Mouse (Mus musculus) megakaryocyte progenitor cell, adult 5-6 weeks (primary cell): Measurements from ENCODE around the gene Col24a1. TPM values are rescaled to one million over a fixed set of nuclear protein-coding genes. Genes with fewer than 3 reads are reported as not detected.

ENCODE experiments used
- ATAC-seq: replicated peaks from 2 replicates; pipeline ENCODE4 v1.8.0; 2016; ENCODE audit warnings: mild to moderate bottlenecking, moderate TSS enrichment, inconsistent platforms; ENCODE audit not compliant: poor library complexity
- total RNA-seq, 2 experiments: library from RNA; stranded (forward) in 1 of 2; stranded (reverse) in 1 of 2; fragments of 157-497, 149-512 nt in 1 of 2; fragments of 200-1000 nt in 1 of 2; gene quantifications; 2 replicates each; pipeline versions ENCODE4 v1.2.3 to v1.2.4; 2015 to 2017

Col24a1 gene
- total RNA-seq, 2 experiments from 2014 or later = not detected

DNA sequence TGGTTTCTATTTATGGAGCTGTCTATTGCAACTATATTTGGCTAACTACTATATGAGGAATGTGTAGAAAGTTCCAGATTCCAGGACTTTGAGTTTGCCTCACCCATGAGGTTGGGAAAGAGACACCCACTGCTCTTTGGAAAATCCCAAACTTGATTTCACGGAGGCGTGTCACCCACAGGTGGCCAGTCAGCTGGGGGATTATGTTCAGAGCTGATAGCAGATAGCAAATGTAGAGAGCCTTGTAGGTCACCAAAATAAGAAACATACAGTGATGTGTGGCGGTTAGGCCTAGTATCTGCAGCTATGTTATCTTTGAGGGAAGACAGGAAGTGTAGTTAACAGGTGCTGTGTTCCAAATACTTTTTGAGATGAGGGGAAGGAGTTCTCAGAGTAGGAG lies 56.4 kb downstream of the Col24a1 start:
- ATAC-seq = no peak

DNA sequence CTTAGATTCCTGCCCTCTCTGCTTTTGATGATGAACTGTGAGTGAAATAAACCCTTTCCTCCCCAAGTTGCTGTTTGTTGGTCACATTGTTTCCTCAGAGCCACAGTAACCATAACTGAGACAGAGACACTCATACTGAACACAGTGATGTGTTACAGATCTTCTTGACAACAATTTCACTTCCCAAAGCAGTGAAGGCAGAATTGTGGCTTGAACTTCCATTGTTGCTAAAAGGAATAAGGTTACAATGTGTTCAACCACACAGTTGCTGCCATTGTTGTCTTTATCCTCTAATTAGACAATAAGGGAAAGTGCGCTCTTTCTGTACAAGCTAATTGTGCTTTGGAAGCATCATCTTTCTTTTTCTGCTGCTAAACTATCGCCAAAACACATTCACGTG lies 61.7 kb downstream of the Col24a1 start:
- no peak for ATAC-seq

DNA sequence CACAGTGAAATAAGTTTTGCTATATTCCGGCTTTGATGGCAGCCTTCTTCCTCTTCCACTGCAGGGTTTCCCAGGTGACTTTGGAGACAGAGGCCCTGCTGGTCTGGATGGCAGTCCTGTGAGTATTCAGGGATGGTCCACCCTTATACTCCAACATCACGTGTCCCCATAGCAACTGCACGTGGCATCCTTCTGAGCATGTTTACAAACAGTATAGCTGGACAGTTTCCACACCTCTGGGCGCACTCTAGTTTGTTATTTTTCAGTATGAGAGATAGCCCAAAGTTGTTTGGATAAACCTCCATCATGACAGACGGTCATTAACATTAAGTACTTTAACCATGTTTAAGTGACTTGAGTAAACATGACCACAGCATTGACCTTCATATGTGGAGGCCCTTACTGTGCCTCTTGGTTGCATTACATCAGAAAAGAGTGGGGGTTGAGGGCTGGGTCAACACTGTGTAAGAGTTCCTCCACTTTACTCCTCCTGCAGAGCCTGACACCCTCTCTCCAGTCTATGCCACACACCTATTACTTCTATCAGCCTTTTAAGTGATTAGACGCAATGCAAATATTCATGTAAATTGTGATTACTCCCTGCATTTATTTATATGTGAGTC lies 64.7 kb downstream of the Col24a1 start:
- no peak for ATAC-seq

DNA sequence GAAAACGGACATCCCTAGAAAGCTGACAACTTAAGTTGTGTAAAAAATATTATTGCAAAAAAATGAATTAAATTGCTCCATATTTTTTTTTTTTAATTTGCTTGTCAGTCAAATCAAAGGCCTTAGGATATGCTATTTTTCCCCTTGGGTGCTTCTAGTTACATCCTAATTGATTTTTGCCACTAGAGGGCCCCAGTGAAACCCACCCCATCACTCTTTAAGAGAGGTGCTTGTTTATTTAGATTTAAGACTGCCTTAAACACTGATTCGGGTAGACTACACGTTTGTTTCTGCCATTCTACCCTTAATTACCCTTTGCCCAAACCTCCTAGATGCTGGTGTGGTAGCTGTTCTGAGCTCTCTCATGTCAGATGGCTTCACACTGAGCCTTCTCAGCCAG lies 73.0 kb downstream of the Col24a1 start:
- ATAC-seq = peak; percentile 46; the same call in 1 of the 2 replicates

DNA sequence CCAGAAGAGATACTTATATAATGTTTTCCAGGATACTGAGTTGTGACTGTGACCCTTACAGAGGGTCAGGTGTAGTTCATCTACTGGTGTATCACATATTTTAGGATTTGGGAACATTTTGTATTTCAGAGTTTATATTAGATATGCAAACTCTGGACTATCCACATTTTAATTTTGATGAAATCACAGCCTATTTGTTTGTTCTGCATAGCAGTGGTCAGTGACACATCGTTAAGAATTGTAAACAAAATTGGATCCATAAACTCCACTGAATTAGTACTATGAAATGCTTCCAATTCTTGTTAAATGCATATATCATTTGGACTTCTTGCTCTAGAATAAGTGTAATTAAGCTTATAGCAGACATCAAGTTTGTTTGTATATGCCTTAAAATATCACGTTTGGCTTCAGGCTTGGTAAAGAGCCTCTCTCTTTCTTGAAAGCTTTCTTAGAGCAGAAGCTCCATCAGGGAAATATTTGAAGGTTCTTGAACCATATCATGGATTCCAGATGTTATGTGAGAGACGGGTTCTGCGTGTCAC lies 75.0 kb downstream of the Col24a1 start:
- no peak for ATAC-seq

DNA sequence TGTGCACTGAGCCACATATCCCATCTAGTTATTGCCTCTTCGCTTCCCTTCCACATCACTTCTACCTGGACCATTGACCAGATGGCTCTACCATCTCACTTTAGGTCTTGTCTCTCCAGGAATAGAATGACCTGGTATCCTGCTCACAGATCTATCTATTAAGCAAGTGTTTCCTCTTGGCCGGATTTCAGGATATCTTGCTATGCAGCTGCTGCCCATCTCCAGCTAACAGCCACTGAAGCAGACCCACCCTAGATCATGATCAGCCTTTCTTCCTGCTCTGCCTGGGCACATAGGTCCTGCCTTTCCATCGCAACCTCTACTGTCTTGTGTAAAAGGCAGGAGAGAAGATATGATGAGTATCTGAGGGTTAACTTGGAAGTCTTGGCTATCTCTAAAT lies 84.0 kb downstream of the Col24a1 start:
- no peak for ATAC-seq

DNA sequence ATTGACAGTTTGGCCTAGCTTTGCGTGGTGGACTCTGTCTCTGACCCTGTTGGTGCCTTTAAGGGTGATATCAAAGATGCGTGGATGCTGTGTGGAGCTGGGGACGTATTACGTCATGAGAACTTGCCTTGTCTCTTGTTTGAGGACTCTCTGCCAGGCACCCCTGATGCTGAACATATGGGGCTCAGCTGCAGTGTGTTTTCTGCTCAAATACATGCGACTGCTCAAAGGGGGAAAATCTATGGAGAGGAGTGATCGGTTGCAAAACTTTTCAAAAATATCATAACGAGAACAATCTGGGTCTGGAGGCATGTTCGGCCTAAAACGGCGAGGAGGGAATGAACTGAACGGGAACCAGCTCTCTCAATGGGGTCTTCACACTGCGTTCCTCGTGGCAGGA lies 90.8 kb downstream of the Col24a1 start:
- ATAC-seq = no peak

DNA sequence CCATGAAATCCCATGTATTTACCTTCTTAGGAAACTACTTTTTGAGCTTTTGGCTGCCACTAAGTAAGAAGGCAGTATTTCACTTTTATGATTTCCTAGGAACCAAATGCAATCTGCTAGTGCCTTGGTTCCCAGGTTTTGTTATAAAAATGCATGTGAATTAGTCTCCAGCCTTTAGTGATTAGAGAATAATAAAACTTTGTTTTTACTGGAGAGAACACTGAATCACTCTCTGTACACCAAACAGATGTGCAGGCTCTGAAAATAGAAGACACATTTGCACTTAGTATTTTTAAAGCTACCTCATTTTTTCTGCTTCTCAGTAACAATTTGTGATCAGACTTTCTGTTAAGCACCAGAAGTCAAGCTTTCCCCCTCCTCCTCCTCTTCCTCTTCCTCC lies 94.2 kb downstream of the Col24a1 start:
- ATAC-seq = no peak

DNA sequence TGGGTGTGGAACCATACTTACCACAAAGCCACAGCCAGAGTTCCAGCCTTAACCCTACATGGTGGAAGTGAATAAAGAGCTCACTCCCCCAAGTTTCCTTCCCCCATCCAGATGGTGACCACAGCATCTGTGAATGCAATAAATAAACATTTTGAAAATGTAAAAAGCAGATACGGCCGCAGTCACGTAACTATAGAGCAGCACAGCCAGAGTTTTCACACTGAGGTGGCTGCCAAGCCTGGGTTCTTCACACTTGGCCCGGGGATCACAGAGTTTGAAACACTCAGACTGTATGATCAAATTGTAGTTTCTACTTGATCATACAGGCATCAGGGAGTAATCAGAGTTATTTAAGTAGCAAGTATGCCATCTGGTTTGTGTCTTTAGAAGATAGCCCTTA lies 98.4 kb downstream of the Col24a1 start:
- ATAC-seq = no peak

DNA sequence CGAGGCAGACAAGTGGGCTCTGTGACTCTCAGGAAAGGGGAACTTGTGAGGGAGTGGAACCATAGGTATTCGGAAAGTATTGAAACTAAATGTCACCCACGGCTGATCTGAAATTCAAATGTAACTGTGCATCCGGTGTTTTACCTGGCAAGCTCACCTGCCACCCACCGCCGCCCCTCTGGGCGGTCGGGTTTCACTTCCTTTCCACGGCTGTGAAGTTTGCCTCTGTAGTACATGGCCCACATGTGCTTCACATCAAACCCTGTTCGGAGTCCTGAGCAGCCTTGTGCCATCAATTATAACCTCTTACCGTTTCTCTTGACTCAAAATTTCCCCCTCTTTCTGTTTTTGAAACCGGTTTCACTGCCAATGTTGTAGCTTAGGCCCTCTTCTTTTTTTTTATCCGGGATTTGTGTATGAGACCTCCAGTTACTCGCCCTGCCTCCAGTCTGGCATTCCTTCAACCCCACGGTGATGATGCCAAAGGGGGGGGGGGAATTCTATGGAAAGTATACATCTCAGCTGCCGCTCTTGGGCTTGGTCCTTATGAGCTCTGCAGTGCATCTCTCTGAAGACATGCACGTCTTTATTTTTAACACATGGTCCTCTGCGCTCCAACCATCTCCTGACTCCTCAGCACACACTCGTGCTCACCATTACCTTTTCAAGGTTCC lies 99.9 kb downstream of the Col24a1 start:
- no peak for ATAC-seq

DNA sequence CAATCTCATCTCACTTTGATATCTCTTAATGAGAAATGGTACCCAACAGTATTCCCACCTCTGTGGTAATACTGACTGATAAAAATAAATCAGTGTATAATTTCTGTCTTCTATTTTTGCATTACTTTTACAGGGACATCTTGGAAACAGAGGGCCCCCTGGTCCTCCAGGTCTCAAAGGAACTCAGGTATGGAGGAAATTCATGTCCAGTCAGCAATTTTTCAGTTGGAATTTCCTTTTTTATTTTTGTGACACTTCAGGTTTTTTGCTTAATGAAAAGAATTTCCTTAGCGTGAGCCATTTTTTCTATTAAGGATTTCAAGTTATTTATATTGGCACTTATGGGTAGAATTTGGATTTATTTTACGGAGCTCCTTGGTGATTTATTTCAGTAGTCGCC lies 106.9 kb downstream of the Col24a1 start:
- ATAC-seq = no peak

DNA sequence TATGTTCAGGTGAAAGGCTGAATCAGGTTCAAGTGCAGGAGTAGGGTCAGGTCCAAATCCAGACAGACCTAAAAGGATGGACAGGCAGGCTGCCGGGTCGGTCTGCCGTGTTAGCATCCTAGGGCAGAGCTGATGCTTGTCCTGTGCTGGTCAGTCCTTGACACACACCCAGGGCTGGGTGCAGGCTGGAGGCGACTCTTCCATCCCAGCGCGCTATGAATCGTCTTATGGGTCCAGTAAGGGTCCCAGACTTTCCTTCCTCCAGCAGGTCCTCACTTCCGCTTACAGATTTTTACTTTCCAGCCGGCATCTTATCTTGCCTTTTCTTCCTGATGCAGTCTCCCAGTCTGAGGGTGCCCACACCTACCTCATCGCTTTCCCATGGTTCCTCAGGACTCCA lies 110.0 kb downstream of the Col24a1 start:
- ATAC-seq = no peak

DNA sequence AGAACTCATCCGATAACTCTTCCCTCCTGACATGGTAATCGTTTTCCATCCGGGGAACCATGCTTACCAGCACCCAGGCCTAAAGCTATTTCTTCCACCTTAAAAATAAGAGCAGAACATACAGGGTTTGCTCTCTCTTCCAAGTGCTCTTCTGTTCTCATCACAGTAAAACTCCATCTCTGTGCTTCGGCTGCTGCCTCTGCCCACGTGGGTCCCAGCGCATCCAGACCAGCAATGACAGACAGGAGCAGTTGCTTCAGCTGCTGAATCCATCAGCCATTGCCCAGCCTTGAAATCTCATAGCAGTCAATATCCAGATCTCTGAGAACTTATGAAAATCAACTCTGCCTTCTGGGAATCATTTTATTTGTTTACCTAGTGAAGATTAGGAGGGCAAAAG lies 110.7 kb downstream of the Col24a1 start:
- ATAC-seq = no peak

DNA sequence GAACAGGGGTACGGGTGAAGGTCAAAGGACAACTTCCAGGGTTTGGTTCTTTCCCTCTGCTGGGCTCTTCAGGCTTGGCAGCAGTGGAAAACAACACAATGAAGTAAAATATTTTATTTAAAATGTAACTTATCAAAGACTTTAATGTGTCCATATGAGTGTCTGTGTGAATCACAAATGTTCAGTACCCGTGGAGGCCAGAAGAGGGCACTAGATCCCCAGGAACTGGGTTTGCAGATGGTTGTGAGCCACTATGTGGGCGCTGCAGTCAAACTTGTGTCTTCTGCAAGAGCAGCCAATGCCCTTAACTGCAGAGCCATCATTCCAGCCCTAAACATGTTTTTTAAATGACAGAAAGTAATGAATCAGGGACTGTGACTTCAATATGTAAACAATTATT lies 115.8 kb downstream of the Col24a1 start:
- peak; percentile 90 for ATAC-seq

DNA sequence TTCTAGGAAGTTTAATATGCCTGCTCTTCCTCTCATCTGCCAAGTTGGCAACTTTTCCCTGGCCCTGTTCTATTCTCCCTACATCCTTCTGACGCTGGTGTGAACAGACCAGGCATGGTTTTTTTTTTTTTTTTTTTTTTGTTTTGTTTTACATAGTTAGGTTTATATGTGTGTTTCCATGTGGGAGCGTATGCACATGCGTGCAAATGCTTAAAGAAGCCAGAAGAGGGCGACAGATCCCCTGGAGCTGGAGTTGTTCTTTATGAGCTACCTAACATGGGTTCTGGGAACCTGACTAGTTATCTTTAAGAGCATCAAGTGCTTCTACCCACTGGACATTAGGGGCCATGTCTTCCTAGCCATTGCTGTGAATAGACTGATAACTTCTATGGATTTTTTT lies 119.9 kb downstream of the Col24a1 start:
- ATAC-seq = peak; percentile 75

DNA sequence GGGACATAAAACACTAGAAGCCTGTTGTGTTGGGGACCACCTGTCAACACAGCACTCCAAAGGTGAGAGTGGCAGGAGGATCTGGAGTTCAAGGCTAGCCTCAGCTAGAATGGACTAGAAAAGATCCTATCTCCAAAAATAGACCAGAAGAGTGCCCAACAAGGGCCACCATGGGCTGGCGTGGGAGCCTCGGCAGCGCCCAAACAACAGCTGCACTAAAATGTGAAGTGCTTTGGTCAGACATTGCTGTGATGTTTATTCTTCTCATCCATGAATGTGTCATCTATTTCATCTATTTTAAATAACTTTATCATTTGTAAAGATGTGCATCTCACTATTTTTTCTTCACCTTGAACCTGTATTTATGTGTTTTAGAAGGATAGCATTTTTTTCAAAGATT lies 122.1 kb downstream of the Col24a1 start:
- ATAC-seq = no peak

DNA sequence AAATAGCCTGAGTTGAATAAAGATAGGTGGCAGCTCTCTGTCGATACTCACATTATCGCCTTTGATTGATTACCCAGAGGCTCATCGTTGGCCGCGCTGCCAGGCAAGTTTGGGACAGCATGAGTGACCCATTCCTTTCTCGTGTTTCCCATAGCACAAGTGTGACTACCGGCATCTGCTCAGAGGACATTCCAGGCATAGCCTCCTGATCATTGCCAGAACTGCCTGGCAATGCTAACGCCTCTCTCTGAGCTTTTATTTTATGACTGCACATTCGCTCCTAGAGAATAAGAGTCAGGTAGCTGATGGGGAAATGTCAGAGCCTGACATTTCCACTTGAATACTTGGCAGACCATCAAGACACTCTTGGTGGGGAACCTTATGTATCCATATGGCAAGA lies 125.5 kb downstream of the Col24a1 start:
- ATAC-seq = no peak

DNA sequence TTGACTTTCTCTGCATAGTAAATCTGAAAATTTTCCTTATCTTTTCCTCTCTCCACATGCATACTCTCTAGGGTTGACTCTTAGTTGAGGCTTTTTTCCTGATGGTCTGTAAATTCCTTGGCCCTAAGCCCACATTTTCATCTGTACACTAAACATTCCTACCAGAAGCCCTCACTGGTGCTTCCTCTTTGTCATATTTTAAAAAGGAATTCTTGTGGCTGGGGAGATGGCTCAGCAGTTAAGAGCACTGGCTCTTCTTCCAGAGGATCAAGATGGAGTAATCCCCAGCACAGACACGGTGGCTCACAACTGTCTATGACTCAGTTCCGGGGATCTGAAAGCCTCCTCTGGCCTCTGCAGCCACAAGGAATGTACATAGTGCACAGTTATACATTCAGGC lies 128.1 kb downstream of the Col24a1 start:
- no peak for ATAC-seq

DNA sequence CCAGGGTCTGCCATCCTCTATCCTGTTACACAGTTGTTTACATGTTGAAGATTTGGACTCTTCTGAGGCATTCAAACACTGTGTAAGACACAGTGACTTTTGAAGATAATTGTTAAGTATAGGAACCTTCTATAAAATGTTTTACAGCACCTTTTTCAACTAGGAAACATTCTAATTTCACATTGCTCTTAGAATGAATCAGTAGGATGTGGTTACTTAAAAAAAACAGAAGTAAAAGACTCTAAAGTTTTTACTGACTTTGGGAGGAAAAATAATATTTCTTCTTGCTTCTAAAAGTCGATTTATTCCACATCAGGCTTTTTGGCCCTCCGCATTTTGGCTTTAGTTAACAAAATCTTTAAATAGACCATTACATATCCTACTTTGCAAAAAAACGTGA lies 129.8 kb downstream of the Col24a1 start:
- no peak for ATAC-seq

DNA sequence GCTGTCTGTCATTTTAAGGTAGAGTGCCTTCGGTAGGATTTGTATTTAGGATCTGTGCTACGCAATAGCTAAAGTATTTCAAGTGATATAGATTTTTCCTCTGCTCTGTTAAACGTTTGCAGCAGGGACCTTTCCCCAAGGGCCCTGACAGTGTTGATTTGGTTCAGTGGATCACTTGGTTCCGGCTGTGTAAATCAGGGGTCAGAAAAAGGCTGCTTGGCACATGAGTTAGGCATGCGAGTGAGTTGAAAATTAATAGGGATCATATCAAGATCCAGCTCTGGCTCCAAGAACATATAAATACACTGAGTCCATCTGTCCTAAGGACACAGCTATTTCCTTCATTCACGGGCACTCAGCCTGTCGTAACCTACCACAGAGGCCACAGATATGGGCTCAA lies 146.1 kb downstream of the Col24a1 start:
- ATAC-seq = no peak

DNA sequence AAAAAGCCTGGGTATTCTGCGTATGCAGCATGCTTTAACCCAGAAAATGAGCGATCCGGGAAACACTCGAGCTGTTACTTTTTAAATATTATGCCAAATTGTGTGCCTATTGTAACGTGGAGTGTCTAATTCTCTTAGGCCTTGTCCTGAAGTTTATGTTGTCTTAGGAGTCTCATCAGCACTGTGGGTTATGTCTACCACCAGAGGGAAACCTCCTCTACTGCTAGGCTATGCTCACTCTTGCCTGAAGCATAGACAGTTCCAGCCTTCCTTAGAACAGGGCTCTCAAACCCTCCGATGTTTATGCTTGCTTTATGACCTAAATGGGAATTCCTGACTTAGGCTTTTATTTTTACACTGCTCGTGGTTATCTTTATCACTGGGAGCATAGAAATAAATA lies 146.8 kb downstream of the Col24a1 start:
- ATAC-seq = no peak

DNA sequence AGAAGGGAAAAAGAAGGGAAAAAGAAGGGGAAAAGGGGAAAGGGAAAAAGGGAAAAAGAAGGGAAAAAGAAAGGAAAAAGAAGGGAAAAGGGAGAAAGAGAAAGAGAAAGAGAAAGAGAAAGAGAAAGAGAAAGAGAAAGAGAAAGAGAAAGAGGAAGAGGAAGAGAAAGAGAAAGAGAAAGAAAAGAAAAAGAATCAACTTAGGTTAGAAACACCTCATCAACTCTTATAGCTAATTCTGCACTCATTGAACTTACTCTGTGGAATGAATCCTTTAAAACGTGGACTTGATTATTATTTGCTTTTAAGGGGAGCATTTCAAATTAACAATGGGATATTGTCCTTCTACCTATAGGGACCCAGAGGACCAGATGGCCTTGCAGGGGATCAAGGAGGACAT lies 148.7 kb downstream of the Col24a1 start:
- ATAC-seq = no peak

DNA sequence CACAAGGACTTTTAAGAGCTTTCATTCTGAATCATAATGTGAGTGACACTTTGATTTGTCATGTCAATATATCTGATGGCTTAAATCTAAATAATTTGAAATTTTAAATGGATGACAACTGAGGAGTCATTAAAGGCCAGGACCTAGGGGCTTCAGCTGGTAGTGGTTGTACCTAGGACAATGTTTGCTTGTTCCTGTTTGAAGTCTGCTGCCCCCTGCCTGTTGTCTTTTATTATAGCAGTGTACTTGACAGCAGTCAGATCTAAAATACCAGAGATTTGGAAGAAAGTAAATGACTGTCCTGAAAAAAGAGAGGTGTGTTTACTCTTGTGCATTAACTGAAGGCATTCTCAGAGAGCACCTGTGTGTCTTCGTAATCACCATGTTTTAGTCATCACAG lies 150.0 kb downstream of the Col24a1 start:
- peak; percentile 76; the same call in 1 of the 2 replicates for ATAC-seq
